Mouse (Mus musculus) intestine, embryonic 14.5 days (tissue): ENCODE measurements at regions not wholly inside any gene's neighbourhood (a gene's known extent, or its start where the extent isn't known, plus 50 kb on each side); places are given as distances from the start of the nearest gene placed in this dataset.
A peak's percentile ranks its signal among the peaks of the same experiment; 100 is the strongest.

ENCODE experiments used
- ATAC-seq: fragments of 200-750 bp; cut with Nextera tagmentation; replicated peaks from 2 replicates; pipeline ENCODE4 v1.8.0; 2017; ENCODE audit warnings: low read depth, moderate number of reproducible peaks, moderate TSS enrichment, moderate library complexity; ENCODE audit not compliant: low FRiP score, low TSS enrichment
- DNase-seq: peaks from one replicate; pipeline ENCODE4 v3.0.0-alpha.2; 2018; ENCODE audit warnings: low spot score
- H3K27ac ChIP-seq: fragments of 300-500 bp; sonication (generic); 2 replicates; pipeline ENCODE4 v1.5.1; 2014; ENCODE audit warnings: low read depth, mild to moderate bottlenecking, control low read depth
- H3K27me3 ChIP-seq: fragments of 300-500 bp; sonication (generic); replicated peaks from 2 replicates; pipeline ENCODE4 v1.6.1; 2014; ENCODE audit warnings: low read length, control low read depth; ENCODE audit not compliant: control insufficient read depth, insufficient read depth
- H3K36me3 ChIP-seq: fragments of 300-500 bp; sonication (generic); 2 replicates; pipeline ENCODE4 v1.6.1; 2014; ENCODE audit warnings: low read length, control low read depth; ENCODE audit not compliant: control insufficient read depth, insufficient read depth
- H3K4me1 ChIP-seq: fragments of 300-500 bp; sonication (generic); replicated peaks from 2 replicates; pipeline ENCODE4 v1.6.1; 2014; ENCODE audit warnings: low read length, control low read depth, mixed read lengths; ENCODE audit not compliant: control insufficient read depth, insufficient read depth
- H3K4me2 ChIP-seq: fragments of 300-500 bp; sonication (generic); 2 replicates; pipeline ENCODE4 v1.6.1; 2014; ENCODE audit warnings: low read length
- H3K4me3 ChIP-seq: fragments of 300-500 bp; sonication (generic); 2 replicates; pipeline ENCODE4 v1.5.1; 2014; ENCODE audit warnings: low read depth, low read length, control low read depth, mixed read lengths
- H3K9ac ChIP-seq: fragments of 300-500 bp; sonication (generic); 2 replicates; pipeline ENCODE4 v1.6.1; 2014; ENCODE audit warnings: mild to moderate bottlenecking, low read length
- H3K9me3 ChIP-seq: fragments of 300-500 bp; sonication (generic); 2 replicates; pipeline ENCODE4 v1.6.1; 2016; ENCODE audit warnings: low read length, control low read depth; ENCODE audit not compliant: control insufficient read depth
- WGBS: fragments of 180-500 bp; shearing (Covaris S2); extraction: QIAGEN DNeasy Blood & Tissue Kit; methylation state at CpG from one replicate; pipeline ENCODE4 v1.1.7; 2014; 5-methylcytosine and 5-hydroxymethylcytosine counted together

DNA sequence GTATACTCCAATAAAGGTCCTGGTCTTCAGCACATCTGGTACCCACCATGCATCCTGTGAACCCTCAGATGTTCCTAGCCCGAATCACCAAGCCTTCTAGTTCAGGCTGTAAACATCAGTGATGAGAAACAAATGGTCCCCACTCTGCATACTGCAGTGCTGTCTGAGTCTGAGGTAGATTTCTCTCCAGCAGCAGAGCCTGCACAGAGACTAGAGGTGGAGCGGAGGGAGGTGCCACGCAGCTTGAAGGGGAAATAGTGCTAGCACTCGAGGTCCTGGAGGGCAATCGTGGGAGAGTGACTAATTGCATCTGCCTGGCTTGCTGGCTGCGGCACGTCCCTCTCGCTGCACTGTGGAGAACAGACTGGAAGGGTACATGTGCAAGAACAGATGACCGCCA lies 228.7 kb downstream of the Bcor start:
- Histone ChIP-seq H3K36me3 (no peaks in the 10 kb centered on the region), H3K27me3 (0 out of 2 replicates have a peak, but pooled peaks cover 2% of the 10 kb centered on the region), H3K9ac (no peak overlapping the region), H3K4me2 (no peak overlapping the region), H3K9me3 (no peaks in the 10 kb centered on the region), H3K4me1 (0 out of 2 replicates have a peak, but pooled peaks cover 5% of the 10 kb centered on the region), H3K4me3 (no peak overlapping the region), H3K27ac (no peak overlapping the region)
- 19% methylated on average over 9 of the region's 9 CpGs for WGBS
- DNase-seq (no peak), ATAC-seq (no peak)

DNA sequence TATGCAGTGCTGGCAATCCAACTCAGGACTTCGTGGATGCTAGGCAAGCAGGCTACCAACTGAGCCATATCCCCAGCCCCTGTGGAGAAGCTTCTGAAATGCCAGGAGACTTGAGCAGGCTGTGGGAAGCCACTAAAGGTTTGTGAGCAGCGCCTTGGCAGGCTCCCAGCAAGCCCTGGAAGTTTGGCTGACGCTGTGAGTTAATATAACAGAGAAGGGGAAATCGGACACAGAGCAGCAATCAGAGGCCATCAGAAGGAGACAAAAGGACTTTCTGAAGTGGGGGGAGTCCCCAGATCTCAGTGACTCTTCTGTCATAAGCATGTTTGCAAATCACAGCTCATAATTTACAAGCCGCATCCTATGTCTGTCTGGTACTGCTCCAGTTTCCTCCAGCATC lies 224.8 kb downstream of the Bcor start:
- peak; percentile 57 for DNase-seq
- H3K36me3 ChIP-seq, result no peaks in the 10 kb centered on the region
- H3K27ac ChIP-seq, result no peak overlapping the region
- H3K4me1 ChIP-seq, result no peaks in the 10 kb centered on the region
- no peaks in the 10 kb centered on the region for H3K9me3 ChIP-seq
- H3K27me3 ChIP-seq, result 0 out of 2 replicates have a peak, but pooled peaks cover 2% of the 10 kb centered on the region
- H3K4me2 ChIP-seq, result no peak overlapping the region
- no peak overlapping the region for H3K9ac ChIP-seq
- WGBS, result 44% methylated on average over 5 of the region's 5 CpGs
- no peak for ATAC-seq
- no peak overlapping the region for H3K4me3 ChIP-seq

DNA sequence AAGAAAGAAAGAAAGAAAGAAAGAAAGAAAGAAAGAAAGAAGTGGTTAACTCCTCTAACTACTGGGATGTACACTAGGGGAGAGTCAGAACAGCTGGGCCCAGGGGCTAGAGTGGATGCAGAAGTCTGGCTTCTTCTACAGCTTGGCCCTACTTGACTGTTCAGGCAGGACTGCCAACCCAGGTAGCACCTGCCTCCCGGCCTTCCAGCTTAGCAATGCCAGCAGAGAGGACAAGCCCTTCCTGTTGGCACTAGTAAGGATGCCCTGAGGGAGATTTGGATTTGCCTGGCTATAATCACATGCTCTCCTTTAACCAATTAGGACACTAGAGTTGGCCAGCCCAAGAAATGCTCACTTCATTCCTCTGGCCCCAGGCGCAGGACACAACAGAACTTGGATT lies 219.9 kb downstream of the Bcor start:
- H3K27ac ChIP-seq, result no peak overlapping the region
- H3K4me2 ChIP-seq, result no peak overlapping the region
- no peak overlapping the region for H3K9ac ChIP-seq
- H3K9me3 ChIP-seq, result no peaks in the 10 kb centered on the region
- H3K27me3 ChIP-seq, result 0 out of 2 replicates have a peak, but pooled peaks cover 8% of the 10 kb centered on the region
- no peak overlapping the region for H3K4me3 ChIP-seq
- DNase-seq (no peak), ATAC-seq (no peak)
- 80% methylated on average over 2 of the region's 2 CpGs for WGBS
- 0 out of 2 replicates have a peak, but pooled peaks cover 7% of the 10 kb centered on the region for H3K4me1 ChIP-seq
- H3K36me3 ChIP-seq, result no peaks in the 10 kb centered on the region

DNA sequence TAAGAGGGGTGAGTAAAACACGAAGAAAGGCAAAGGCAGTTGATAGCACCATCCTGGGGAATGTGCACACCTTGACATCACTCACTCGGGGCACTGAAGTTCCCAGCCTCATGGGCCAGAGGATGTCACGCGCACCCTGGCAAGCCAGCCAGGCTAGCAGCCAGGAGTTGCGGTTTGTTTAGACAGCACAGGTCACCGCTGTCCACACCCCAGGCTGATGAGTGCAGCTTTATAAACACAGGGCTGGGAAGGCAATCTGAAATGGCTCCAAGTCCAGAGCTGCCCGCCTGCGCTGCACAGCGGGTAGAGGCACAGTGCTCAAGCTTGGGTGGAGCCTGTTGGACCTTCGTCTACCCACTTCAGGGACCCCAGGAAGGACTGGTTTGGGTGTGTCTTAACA lies 216.8 kb downstream of the Bcor start:
- Histone ChIP-seq H3K36me3 (no peaks in the 10 kb centered on the region), H3K9me3 (no peaks in the 10 kb centered on the region), H3K9ac (no peak overlapping the region), H3K4me3 (no peak overlapping the region), H3K4me1 (0 out of 2 replicates have a peak, but pooled peaks cover 7% of the 10 kb centered on the region), H3K4me2 (no peak overlapping the region), H3K27ac (no peak overlapping the region), H3K27me3 (0 out of 2 replicates have a peak, but pooled peaks cover 6% of the 10 kb centered on the region)
- ATAC-seq (no peak), DNase-seq (no peak)
- 24% methylated on average over 10 of the region's 10 CpGs for WGBS

DNA sequence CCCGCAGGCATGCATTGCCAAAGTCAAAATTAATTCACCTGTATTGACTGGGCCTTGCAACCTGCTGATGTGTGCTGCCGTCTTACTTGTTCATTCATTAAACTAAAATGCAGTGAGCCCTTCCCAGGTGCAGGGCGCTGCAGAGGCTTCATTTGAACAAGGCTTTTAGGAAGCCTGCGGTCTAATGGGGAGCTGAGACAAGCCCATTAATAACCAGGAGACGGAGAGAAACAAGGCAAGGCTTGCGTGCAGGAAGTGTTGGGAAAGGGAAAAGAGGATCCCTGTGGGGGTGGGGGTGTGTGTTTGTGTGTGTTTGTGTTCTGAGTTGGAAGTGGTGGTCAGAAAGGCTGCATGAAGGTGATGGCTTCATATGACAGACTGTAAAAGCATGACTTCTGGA lies 215.6 kb downstream of the Bcor start:
- H3K9me3 ChIP-seq, result no peaks in the 10 kb centered on the region
- no peak overlapping the region for H3K9ac ChIP-seq
- no peak overlapping the region for H3K4me3 ChIP-seq
- no peak for ATAC-seq
- H3K36me3 ChIP-seq, result no peaks in the 10 kb centered on the region
- H3K4me1 ChIP-seq, result 0 out of 2 replicates have a peak, but pooled peaks cover 7% of the 10 kb centered on the region
- H3K27me3 ChIP-seq, result 0 out of 2 replicates have a peak, but pooled peaks cover 6% of the 10 kb centered on the region
- WGBS, result 33% methylated on average over 6 of the region's 6 CpGs
- no peak overlapping the region for H3K4me2 ChIP-seq
- DNase-seq, result no peak
- no peak overlapping the region for H3K27ac ChIP-seq

DNA sequence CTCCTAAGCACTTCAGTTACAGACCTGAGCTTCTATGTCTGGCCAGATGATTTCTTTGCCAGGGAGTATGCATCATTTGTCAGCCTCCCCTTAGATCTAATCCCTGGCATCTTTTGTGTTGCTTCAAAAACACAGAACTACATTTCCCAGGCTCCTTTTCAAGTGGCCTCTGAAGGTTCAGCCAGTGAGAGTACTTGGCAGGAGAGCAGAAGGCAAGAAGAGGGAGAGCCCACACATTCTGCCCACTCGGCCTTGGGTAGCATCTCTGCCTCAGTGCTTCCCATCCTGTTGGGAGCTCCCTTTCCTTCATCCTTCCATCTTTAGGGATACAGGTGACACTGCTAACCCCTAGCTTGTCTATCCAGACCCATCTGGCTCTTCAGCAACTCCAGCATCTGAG lies 214.9 kb downstream of the Bcor start:
- Histone ChIP-seq H3K4me3 (no peak overlapping the region), H3K9me3 (no peaks in the 10 kb centered on the region), H3K36me3 (no peaks in the 10 kb centered on the region), H3K9ac (no peak overlapping the region), H3K4me2 (no peak overlapping the region), H3K4me1 (0 out of 2 replicates have a peak, but pooled peaks cover 7% of the 10 kb centered on the region), H3K27me3 (0 out of 2 replicates have a peak, but pooled peaks cover 9% of the 10 kb centered on the region), H3K27ac (no peak overlapping the region)
- WGBS, result 41% methylated on average over 1 of the region's 1 CpGs
- no peak for DNase-seq
- ATAC-seq, result no peak

DNA sequence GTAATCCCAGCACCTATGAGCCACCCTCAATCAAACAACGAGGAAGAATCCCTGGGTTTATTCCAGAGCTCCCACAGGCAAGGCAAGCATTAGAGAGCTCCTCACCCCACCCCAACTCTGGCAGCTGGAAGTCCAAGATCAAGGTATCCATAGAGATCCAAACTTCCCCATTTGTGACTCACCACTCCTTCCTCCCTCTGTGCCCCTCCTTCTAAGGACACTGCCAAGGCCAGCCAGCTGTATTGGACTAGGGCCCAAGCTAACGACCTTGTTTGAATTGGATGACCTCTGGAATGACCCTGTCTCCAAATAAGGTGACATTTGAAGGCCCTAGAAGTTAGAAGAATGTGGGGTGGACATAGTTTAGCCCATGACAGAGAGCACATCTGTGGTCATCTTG lies 208.0 kb downstream of the Bcor start:
- 44% methylated on average over 2 of the region's 2 CpGs for WGBS
- Histone ChIP-seq H3K27me3 (0 out of 2 replicates have a peak, but pooled peaks cover 3% of the 10 kb centered on the region), H3K36me3 (no peaks in the 10 kb centered on the region), H3K9me3 (no peaks in the 10 kb centered on the region), H3K4me2 (no peak overlapping the region), H3K4me3 (no peak overlapping the region), H3K4me1 (no peaks in the 10 kb centered on the region), H3K27ac (no peak overlapping the region), H3K9ac (no peak overlapping the region)
- no peak for DNase-seq
- ATAC-seq, result no peak

DNA sequence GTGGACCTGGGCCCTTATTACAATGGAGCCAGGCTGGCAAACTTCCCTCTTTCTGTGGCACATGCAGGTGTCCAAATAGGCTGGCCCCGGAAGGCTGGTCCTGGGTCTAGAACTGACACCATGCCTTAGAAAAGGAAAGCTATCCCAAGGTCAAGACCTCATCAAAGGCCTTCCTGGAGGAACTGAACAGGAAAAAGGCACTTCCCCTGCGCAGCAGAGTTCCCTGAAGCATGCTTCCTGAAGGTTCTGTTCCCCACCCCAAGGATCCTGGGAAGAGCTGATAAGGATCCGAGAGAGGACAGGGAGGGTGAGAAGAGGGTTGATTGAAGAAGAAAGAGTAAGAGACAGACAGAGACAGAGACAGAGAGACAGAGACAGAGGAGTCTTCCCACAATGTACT lies 204.0 kb downstream of the Bcor start:
- H3K4me3 ChIP-seq, result no peak overlapping the region
- no peaks in the 10 kb centered on the region for H3K36me3 ChIP-seq
- H3K27ac ChIP-seq, result no peak overlapping the region
- no peaks in the 10 kb centered on the region for H3K27me3 ChIP-seq
- H3K4me1 ChIP-seq, result no peaks in the 10 kb centered on the region
- H3K4me2 ChIP-seq, result no peak overlapping the region
- no peak overlapping the region for H3K9ac ChIP-seq
- WGBS, result 74% methylated on average over 3 of the region's 3 CpGs
- ATAC-seq (no peak), DNase-seq (no peak)
- H3K9me3 ChIP-seq, result no peaks in the 10 kb centered on the region

DNA sequence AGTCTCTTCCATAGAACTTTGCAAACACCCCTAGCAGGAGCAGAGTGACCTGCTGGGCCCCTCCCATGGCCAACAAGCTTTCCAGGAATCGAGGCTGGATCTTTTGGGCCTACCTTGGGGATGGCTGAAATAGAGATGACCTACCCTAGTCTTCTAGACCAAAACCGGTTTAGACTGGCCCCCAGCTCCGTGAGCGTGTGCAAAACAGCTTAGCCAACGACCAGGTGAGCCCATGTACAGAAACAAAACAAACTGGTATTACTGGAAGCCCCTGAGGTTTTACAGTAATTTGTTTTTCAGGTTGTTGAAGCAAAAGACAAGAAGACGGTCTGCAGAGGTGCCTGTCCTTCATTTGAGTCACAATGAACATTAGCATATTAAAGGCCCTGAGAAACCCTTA lies 203.1 kb downstream of the Bcor start:
- Histone ChIP-seq H3K36me3 (no peaks in the 10 kb centered on the region), H3K4me3 (no peak overlapping the region), H3K27ac (no peak overlapping the region), H3K9ac (no peak overlapping the region), H3K9me3 (no peaks in the 10 kb centered on the region), H3K27me3 (no peaks in the 10 kb centered on the region), H3K4me1 (no peaks in the 10 kb centered on the region), H3K4me2 (no peak overlapping the region)
- WGBS, result 53% methylated on average over 6 of the region's 6 CpGs
- DNase-seq (no peak), ATAC-seq (no peak)
